Mouse (Mus musculus): Measurements from ENCODE around the gene Dynll2.
"Not testable (repeated sequence)": the region's sequence is repeated elsewhere in the genome, so short reads cannot be mapped to it uniquely, and the experiment has no call there.

Gene Dynll2

GRCm38 (mm10) chr11:87986141-87986741 lies 1.1 kb downstream of the Dynll2 start:
- DNase-seq = peak; percentile 84

- DNase-seq = peak; percentile 47
These were observed 1.7 kb downstream of the Dynll2 start for GRCm38 (mm10) chr11:87985643-87986042.

- DNase-seq = no peak
These were observed 2.8 kb downstream of the Dynll2 start for GRCm38 (mm10) chr11:87984571-87984970.

- DNase-seq = no peak
These were observed 8.4 kb downstream of the Dynll2 start for GRCm38 (mm10) chr11:87978905-87979304.

GRCm38 (mm10) chr11:87977021-87977420 lies 10.3 kb downstream of the Dynll2 start:
- DNase-seq = not testable (repeated sequence)

- DNase-seq = peak; percentile 67
These were observed 12.7 kb downstream of the Dynll2 start for GRCm38 (mm10) chr11:87974477-87975181.

- no peak for DNase-seq
These were observed 13.6 kb downstream of the Dynll2 start for GRCm38 (mm10) chr11:87973559-87974305.

GRCm38 (mm10) chr11:87972829-87973228 lies 14.5 kb downstream of the Dynll2 start:
- DNase-seq = no peak

GRCm38 (mm10) chr11:87968356-87969122 lies 18.8 kb downstream of the Dynll2 start:
- no peak for DNase-seq

GRCm38 (mm10) chr11:87967692-87968289 lies 19.5 kb downstream of the Dynll2 start:
- DNase-seq = peak; percentile 84

- no peak for DNase-seq
These were observed 21.1 kb downstream of the Dynll2 start for GRCm38 (mm10) chr11:87966214-87966613.

GRCm38 (mm10) chr11:87965293-87965692 lies 22.0 kb downstream of the Dynll2 start:
- DNase-seq = no peak

GRCm38 (mm10) chr11:87957066-87957465 lies 30.3 kb downstream of the Dynll2 start:
- no peak for DNase-seq

- no peak for DNase-seq
These were observed 32.2 kb downstream of the Dynll2 start for GRCm38 (mm10) chr11:87955144-87955543.

- DNase-seq = no peak
These were observed 37.3 kb downstream of the Dynll2 start for GRCm38 (mm10) chr11:87949990-87950389.

- no peak for DNase-seq
These were observed 51.9 kb downstream of the Dynll2 start for GRCm38 (mm10) chr11:87935467-87935866.

- DNase-seq = no peak
These were observed 53.6 kb downstream of the Dynll2 start for GRCm38 (mm10) chr11:87933731-87934130.

- DNase-seq = no peak
These were observed 57.0 kb downstream of the Dynll2 start for GRCm38 (mm10) chr11:87930348-87930747.

Data from cerebellum, adult 9-11 months (tissue).